Mouse (Mus musculus) NIH3T3 (cell line): ENCODE results near the gene Fnbp1.
A peak's percentile ranks its signal among the peaks of the same experiment; 100 is the strongest.

Experiments
- DNase-seq: peaks from one replicate; pipeline ENCODE4 v3.0.0-alpha.2; 2012; ENCODE audit warnings: low read depth

Fnbp1 gene

GRCm38 (mm10) chr2:31150762-31151161, 9.0 kb upstream of the Fnbp1 start:
- DNase-seq: peak; percentile 59

GRCm38 (mm10) chr2:31147054-31147453, 5.2 kb upstream of the Fnbp1 start:
- DNase-seq: no peak

GRCm38 (mm10) chr2:31144901-31145300, 3.1 kb upstream of the Fnbp1 start:
- no peak for DNase-seq

DNA sequence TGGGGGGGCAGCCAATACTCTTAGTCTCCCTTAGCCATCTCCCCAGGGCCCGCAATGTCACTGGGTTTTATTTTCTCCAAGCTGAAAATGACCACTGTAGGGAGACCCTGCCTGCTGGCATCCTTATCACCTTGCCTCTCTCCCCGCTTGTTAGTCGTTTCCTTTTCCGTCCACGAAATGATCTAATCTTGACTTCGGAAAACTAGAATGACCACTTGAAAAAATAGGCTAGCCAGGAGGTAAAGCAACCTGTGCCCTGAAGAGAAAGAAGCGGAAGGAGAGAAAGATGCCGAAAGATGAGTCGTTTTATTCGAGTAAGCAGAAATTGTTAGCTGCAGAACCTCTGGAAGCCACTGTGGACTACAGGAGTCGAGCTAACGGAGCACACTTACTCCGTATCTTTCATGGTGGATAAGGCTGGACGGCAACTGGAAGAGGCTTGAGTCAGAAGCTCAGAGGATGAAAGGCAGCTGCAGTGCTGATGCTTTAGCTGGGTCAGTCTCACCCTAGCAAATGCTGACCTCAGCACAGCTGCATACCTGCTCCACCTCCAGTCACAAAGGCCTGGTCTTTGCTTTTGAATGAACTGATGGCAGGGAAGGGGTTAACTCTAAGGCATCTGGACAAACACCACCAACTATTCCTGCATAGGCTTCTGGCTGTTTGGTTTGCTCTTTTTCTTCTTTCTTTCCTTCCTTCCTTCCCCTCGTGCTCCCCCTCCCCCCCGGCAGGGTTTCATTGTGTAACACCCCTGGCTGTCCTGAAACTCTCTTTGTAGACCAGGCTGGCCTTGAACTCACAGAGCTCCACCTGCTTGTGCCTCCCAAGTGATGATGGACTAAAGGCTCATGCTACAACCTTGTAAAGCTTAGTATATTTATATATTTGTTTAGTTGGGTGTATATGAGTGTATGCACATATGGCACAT, 2.2 kb upstream of the Fnbp1 start:
- no peak for DNase-seq

- DNase-seq: no peak
These were observed 1.5 kb upstream of the Fnbp1 start for GRCm38 (mm10) chr2:31143326-31143725.

DNA sequence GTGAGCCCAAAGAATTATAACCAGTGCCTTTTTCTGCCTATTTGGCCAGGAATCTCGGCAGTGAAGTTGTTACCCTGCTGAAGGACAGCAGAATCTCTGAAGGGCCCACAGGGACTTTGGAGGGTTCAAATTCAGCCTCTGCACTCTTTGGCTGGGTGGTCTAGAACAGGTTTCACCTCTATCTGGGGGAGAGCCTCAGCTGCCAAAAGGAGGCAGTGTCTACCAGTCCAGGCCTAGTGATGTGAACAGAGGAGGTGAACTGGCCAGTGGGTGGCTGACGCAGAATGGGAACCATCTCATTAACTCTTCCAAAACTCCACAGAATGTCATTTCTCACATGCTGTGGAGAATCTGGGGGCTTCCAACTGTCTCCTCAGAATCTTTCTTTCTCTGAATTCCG, 697 bp upstream of the Fnbp1 start:
- no peak for DNase-seq

DNA sequence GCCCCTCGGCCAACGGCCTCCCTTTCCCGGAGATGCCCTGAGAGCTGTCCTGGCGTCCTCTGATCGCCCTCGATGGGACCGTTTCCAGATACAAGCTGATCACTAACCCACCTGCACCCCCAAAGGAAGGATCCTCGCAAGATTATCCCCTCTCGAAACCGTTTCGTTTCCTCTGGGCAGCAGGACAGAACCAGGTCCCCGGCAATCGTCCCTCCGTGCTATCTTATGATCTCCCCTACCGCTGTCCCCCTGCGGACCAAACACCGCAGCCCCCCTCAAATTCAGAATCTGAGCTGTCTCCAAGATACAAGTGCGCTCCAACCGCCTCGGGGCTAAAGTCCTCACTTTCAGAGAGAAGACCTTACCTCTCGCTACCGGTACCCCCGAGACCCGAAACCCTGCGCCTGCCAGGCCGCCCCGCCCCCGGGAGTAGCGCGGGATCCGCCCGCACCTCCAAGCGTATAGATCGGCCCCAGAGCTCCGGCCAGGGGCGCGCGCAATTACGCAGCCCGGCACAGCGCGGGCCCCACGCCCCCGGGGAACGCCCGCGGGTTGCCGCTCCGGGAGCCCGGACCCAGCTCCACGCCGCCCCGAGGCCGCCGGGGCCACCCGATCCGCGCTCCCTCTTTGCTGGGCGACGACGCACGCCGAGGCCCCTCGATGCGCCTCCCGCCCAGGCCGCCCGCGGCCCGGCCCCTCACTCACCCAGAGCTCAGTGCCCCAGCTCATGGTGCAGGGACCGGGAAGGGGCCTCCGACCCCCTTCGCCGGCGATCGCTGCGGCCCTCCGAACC, 538 bp downstream of the Fnbp1 start:
- DNase-seq: peak; percentile 56

GRCm38 (mm10) chr2:31140772-31141073, 1.1 kb downstream of the Fnbp1 start:
- DNase-seq: no peak

- DNase-seq: no peak
These were observed 1.6 kb downstream of the Fnbp1 start for GRCm38 (mm10) chr2:31139991-31140771.

DNA sequence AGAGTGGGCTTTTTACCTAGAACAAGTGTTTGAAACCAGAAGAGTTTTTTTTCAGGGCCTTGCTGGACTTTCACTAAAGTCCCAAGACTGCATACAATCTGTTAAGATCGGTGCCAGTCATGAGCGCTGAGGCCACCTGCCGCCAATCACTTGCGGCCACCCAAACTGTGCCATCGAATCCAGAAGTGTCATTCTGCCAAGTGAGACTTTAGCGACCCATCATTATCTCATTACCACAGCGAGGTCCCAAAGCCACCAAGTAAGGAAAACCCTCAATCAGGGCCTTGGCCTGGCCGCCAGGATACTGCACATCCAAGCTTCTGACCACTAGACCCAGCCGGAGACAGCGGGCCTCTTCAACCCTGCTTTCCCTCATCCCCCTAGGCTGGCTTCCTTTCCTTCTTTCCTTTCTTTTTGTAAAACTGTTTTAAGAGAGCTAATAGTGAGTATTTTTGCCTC, 2.6 kb downstream of the Fnbp1 start:
- no peak for DNase-seq

- no peak for DNase-seq
These were observed 4.7 kb downstream of the Fnbp1 start for GRCm38 (mm10) chr2:31137018-31137590.

- peak; percentile 38 for DNase-seq
These were observed 5.5 kb downstream of the Fnbp1 start for GRCm38 (mm10) chr2:31136338-31136737.

DNA sequence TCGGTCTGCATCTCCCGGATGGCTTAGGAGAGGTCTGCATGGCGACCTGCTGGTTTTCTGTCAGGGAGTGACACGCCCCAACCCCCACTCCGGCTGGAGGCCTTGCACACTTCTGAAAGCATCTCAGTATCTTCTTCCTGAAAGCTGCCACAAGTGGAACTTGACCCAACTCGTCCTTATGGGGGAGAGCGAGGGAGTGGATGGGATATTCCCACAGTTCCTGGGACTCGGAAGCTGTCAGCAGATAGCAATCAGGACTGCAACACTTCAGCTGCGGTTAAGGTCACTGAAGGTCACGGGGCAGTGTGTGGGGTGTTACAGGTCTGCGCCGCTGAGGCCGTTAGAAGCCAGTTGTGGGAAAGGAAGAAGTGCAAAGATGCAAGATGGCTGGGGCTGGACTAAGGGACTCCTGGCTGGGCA, 6.3 kb downstream of the Fnbp1 start:
- DNase-seq: no peak

DNA sequence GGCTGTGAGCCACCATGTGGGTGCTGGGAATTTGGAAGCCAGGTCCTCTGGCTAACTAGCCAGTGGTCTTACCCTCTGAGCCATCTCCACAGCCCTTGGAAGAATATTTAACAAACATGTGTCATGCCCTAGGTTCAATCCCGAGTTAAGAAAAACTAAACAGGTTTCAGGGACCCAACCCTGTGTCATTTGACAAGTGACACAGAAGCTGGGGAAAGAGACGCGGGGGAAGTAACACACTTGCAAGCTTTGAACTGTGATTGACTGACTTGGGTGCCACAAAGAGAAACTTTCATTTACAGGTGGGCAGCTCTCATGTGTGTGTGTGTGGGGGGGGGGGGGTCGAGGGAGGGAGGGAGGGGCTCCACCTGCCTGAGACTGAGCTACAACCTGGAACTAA, 7.8 kb downstream of the Fnbp1 start:
- no peak for DNase-seq

DNA sequence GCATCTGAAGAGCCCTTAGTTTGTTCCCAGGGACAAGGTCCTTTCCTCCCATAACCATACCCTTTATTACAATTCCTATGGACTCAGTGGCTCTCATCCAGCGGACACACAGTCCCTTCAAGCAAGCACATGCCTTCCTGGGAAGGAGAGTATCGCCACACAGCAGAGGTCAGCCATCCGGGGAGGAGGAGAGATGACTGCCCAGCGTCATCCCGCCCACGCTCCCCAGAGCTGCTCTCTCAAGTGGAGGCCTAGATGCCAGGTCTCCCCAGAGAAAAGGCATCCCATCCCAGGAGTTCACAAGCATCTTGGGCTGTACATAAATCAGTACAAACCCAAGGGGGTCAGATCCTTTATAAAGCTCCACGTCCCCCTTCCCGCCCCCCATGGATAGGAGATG, 9.1 kb downstream of the Fnbp1 start:
- no peak for DNase-seq

DNA sequence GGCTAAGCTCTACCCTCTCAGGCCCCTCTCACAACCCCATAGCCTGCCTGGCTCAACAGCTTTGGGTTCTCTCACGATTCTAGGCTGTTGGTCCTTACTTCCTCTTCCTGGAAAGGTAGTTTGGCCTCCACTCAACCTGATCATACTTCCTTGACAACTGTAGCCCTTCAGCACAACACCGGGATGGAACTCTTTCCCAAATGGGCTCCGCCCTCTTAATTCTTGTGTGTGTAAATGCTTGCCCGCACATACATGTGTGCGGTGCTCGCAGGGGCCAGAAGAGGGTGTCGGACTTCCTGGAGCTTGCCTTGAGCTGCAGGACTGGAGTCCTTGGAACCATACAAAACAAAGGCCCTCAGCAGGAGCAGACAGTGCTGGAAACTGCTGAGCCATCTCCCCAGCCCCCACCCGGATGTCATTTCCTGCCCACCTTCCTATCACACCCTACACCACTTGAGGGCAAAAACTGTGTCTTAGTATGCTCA, 11.0 kb downstream of the Fnbp1 start:
- DNase-seq: no peak

DNA sequence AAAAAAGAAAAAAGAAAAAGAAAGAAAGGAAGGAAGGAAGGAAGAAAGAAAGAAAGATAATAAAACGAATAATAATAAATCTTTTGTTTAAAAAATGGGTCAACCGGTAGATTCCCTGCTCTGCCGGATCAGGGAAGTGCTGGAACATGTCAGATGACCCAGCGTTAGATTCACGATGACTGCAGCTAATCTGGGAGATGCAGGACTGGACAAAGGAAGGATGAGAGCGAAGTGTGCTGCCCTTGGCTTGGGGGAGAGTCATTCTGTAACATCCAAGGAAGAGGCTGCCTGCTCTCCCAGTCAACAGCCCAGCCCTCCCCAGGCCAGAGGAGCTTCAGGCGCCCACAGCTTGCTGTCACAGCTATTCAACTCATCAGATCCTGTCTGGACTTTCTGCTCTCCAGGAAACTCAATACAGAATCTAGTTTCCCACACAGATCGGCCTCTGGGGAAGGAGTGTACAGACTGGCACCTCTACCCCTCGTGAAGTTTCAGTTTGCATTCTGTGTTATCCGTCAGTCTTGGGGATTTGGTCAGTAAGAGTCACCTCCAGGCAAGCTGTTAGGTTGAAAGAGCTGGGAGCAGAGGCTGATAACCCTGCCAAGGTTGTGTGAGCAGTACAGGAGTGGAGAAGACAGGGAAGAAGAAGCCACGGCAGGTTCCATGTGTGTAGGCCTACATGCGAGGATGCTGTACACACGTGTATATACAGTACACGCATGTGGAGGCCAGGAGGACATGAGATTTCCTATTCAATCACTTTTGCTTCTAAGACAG, 11.9 kb downstream of the Fnbp1 start:
- no peak for DNase-seq

DNA sequence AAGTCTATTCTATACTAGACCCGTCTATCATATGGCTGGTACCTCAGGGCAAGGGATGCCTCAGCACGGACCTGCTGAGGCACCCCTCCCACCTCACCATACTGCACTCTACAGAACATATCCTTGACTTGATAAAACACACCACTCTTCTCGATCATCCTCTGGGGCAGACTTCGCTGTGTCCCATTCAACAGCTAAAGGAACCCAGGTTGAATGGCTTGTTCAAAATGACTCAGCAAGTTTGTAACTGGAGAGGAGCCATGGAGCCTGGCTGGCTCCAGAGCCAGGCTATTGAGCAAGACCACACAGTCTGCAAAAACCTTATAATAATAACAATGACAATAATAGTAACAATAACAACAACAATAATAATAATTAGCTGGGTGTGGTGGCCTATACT, 13.9 kb downstream of the Fnbp1 start:
- DNase-seq: peak; percentile 90

- DNase-seq: no peak
These were observed 14.6 kb downstream of the Fnbp1 start for GRCm38 (mm10) chr2:31127219-31127618.

DNA sequence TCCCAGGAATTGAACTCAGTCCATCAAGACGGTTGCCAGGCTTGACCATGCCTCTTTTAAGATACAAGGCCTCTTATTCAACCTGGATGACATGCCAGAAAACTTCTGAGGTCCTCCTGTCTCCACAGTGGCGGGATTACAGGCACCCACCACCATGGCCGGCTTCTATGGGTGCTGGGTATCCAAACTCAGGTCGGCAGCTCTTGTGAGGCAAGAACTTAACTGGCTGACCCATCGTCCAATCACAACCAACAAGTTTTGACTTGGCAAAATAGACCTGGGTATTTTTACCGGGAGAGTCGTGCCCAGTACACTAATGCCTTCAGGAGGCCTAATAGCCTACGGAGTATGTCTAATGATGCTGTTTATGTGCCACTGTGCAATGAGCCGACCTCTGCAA, 15.8 kb downstream of the Fnbp1 start:
- DNase-seq: no peak

- DNase-seq: peak; percentile 23
These were observed 16.7 kb downstream of the Fnbp1 start for GRCm38 (mm10) chr2:31125156-31125555.
